Mouse (Mus musculus) myocyte (in vitro differentiated cells): Measurements from ENCODE around the gene Ptbp1. TPM values are rescaled to one million over a fixed set of nuclear protein-coding genes. Genes with fewer than 3 reads are reported as not detected.
"Not testable (repeated sequence)": the region's sequence is repeated elsewhere in the genome, so short reads cannot be mapped to it uniquely, and the experiment has no call there.

Source experiments
- H3K27me3 ChIP-seq: one replicate; pipeline ENCODE4 v1.6.1; 2011; ENCODE audit not compliant: control insufficient read depth, insufficient read depth, insufficient read length
- H3K36me3 ChIP-seq: one replicate; pipeline ENCODE4 v1.6.1; 2011; ENCODE audit not compliant: control insufficient read depth, insufficient read depth
- H3K4me2 ChIP-seq: one replicate; pipeline ENCODE4 v1.6.1; 2011; ENCODE audit warnings: low read depth, control low read depth
- H3K4me3 ChIP-seq: one replicate; pipeline ENCODE4 v1.5.1; 2011; ENCODE audit warnings: mild to moderate bottlenecking, control low read depth, moderate library complexity
- H3K79me2 ChIP-seq: one replicate; pipeline ENCODE4 v1.6.1; 2011; ENCODE audit not compliant: control insufficient read depth, insufficient read depth
- H3ac ChIP-seq: one replicate; pipeline ENCODE4 v1.6.1; 2011; ENCODE audit not compliant: control insufficient read depth, insufficient read length
- CEBPB ChIP-seq: IDR thresholded peaks from 2 replicates; pipeline ENCODE4 v1.6.1; 2011; ENCODE audit warnings: mild to moderate bottlenecking, moderate library complexity; ENCODE audit not compliant: poor library complexity, insufficient read depth, severe bottlenecking
- E2F4 ChIP-seq: IDR thresholded peaks from one replicate; pipeline ENCODE4 v1.6.1; 2011; ENCODE audit warnings: mild to moderate bottlenecking, control low read depth, moderate library complexity; ENCODE audit not compliant: insufficient read depth
- MAX ChIP-seq: IDR thresholded peaks from one replicate; pipeline ENCODE4 v1.6.1; 2011; ENCODE audit warnings: low read depth, mild to moderate bottlenecking, control low read depth
- MYOD1 ChIP-seq, 3 experiments: IDR thresholded peaks; one replicate each; pipeline ENCODE4 v1.6.1; 2011; ENCODE audit warnings: control low read depth in 2 of 3, low read depth in 2 of 3, mild to moderate bottlenecking in 2 of 3, moderate library complexity in 1 of 3; ENCODE audit not compliant: insufficient read length in 2 of 3, control insufficient read depth in 1 of 3
- MYOG ChIP-seq, 3 experiments: IDR thresholded peaks; one replicate each; pipeline ENCODE4 v1.6.1; 2011; ENCODE audit warnings: control low read depth in 2 of 3, low read depth in 2 of 3, mild to moderate bottlenecking in 2 of 3; ENCODE audit not compliant: insufficient read length in 2 of 3, control insufficient read depth in 1 of 3, insufficient read depth in 1 of 3
- POLR2A ChIP-seq: IDR thresholded peaks from one replicate; pipeline ENCODE4 v1.6.1; 2011; ENCODE audit warnings: low read depth, mild to moderate bottlenecking, control low read depth, moderate library complexity; ENCODE audit not compliant: insufficient read length
- POLR2AphosphoS2 ChIP-seq: IDR thresholded peaks from one replicate; pipeline ENCODE4 v1.6.1; 2011; ENCODE audit warnings: low read depth, control low read depth; ENCODE audit not compliant: insufficient read length
- REST ChIP-seq: IDR thresholded peaks from one replicate; pipeline ENCODE4 v1.6.1; 2011; ENCODE audit warnings: mild to moderate bottlenecking, control low read depth, moderate library complexity; ENCODE audit not compliant: insufficient read depth, insufficient read length
- SRF ChIP-seq: IDR thresholded peaks from one replicate; pipeline ENCODE4 v1.6.1; 2011; ENCODE audit warnings: low read depth; ENCODE audit not compliant: control insufficient read depth, insufficient read length
- TCF12 ChIP-seq: IDR thresholded peaks from one replicate; pipeline ENCODE4 v1.6.1; 2011; ENCODE audit warnings: mild to moderate bottlenecking, control low read depth; ENCODE audit not compliant: poor library complexity, insufficient read depth, severe bottlenecking
- TCF3 ChIP-seq: IDR thresholded peaks from one replicate; pipeline ENCODE4 v1.6.1; 2011; ENCODE audit warnings: low read depth, control low read depth; ENCODE audit not compliant: insufficient read length
- USF1 ChIP-seq: IDR thresholded peaks from one replicate; pipeline ENCODE4 v1.6.1; 2011; ENCODE audit warnings: low read depth, mild to moderate bottlenecking, control low read depth, moderate library complexity
- polyA plus RNA-seq: library from polyadenylated mRNA; unstranded; fragments of >200 nt; fragmentation: generic; extraction: Trizol; gene quantifications from one replicate; pipeline ENCODE4 v1.2.1, GENCODE M21; 2012; ENCODE audit warnings: missing spikeins

Ptbp1 gene
- polyA plus RNA-seq, 1 experiment = 158 TPM

- H3K4me2 ChIP-seq = peak overlapping the region; percentile 0
- H3K4me3 ChIP-seq = no peak overlapping the region
- no peak for TF ChIP-seq REST
- TF ChIP-seq E2F4 = no peak
- no peak for TF ChIP-seq POLR2A
- no peak for TF ChIP-seq POLR2AphosphoS2
- TF ChIP-seq USF1 = no peak
- no peak for TF ChIP-seq TCF12
- TF ChIP-seq TCF3 = no peak
- no peak for TF ChIP-seq MYOD1 (IDR thresholded peaks at IDR 0.05; ENCODE audit: control insufficient read depth in 1 of 3, insufficient read length in 2 of 3, low read depth in 2 of 3)
- no peak for TF ChIP-seq MAX
- no peak for TF ChIP-seq SRF
- no peak for TF ChIP-seq CEBPB
- TF ChIP-seq MYOG (IDR thresholded peaks at IDR 0.05; ENCODE audit: control insufficient read depth in 1 of 3, insufficient read depth in 1 of 3, insufficient read length in 2 of 3, low read depth in 2 of 3) = no peak
- peaks cover 8% of the 10 kb centered on the region for H3K27me3 ChIP-seq
- no peaks in the 10 kb centered on the region for H3K79me2 ChIP-seq
- H3ac ChIP-seq = no peak overlapping the region
- H3K36me3 ChIP-seq = no peaks in the 10 kb centered on the region
These were observed 30.2 kb downstream of the Ptbp1 start for GRCm38 (mm10) chr10:79884446-79884845.

GRCm38 (mm10) chr10:79884938-79885337 lies 30.7 kb downstream of the Ptbp1 start:
- not testable (repeated sequence) for H3K4me3 ChIP-seq, H3K4me2 ChIP-seq, H3K79me2 ChIP-seq, H3K36me3 ChIP-seq, H3K27me3 ChIP-seq, H3ac ChIP-seq

- Histone ChIP-seq H3ac (no peak within 1 kb of the TSS), H3K4me2 (no peak within 1 kb of the TSS), H3K27me3 (peaks cover 19% of the 10 kb centered on the region), H3K36me3 (no peaks in the 10 kb centered on the region), H3K4me3 (no peak within 1 kb of the TSS), H3K79me2 (no peaks in the 10 kb centered on the region)
- TF ChIP-seq CEBPB = no peak
- no peak for TF ChIP-seq MYOG (IDR thresholded peaks at IDR 0.05; ENCODE audit: control insufficient read depth in 1 of 3, insufficient read depth in 1 of 3, insufficient read length in 2 of 3, low read depth in 2 of 3)
- TF ChIP-seq E2F4 = no peak
- no peak for TF ChIP-seq TCF12
- no peak for TF ChIP-seq POLR2A
- TF ChIP-seq REST = no peak
- no peak for TF ChIP-seq USF1
- TF ChIP-seq POLR2AphosphoS2 = no peak
These were observed 31.8 kb downstream of the Ptbp1 start, which contains the start of gene Elane for GRCm38 (mm10) chr10:79886054-79886453. Gene Elane, plus strand, starts transcription at chr10:79886247.

GRCm38 (mm10) chr10:79886611-79887010 lies 32.4 kb downstream of the Ptbp1 start:
- H3K79me2 ChIP-seq = no peaks in the 10 kb centered on the region
- H3K4me3 ChIP-seq = no peak overlapping the region
- H3K36me3 ChIP-seq = no peaks in the 10 kb centered on the region
- no peak for TF ChIP-seq TCF3
- no peak for TF ChIP-seq USF1
- no peak for TF ChIP-seq REST
- no peak for TF ChIP-seq MYOG (IDR thresholded peaks at IDR 0.05; ENCODE audit: control insufficient read depth in 1 of 3, insufficient read depth in 1 of 3, insufficient read length in 2 of 3, low read depth in 2 of 3)
- no peak for TF ChIP-seq POLR2A
- no peak for TF ChIP-seq E2F4
- no peak for TF ChIP-seq MAX
- no peak for TF ChIP-seq CEBPB
- no peak for TF ChIP-seq SRF
- no peak for TF ChIP-seq POLR2AphosphoS2
- no peak for TF ChIP-seq MYOD1 (IDR thresholded peaks at IDR 0.05; ENCODE audit: control insufficient read depth in 1 of 3, insufficient read length in 2 of 3, low read depth in 2 of 3)
- no peak for TF ChIP-seq TCF12
- peaks cover 19% of the 10 kb centered on the region for H3K27me3 ChIP-seq
- no peak overlapping the region for H3K4me2 ChIP-seq
- no peak overlapping the region for H3ac ChIP-seq

- peaks cover 19% of the 10 kb centered on the region for H3K27me3 ChIP-seq
- no peak overlapping the region for H3K4me3 ChIP-seq
- no peak overlapping the region for H3K4me2 ChIP-seq
- no peak overlapping the region for H3ac ChIP-seq
- no peak for TF ChIP-seq SRF
- TF ChIP-seq POLR2AphosphoS2 = no peak
- no peaks in the 10 kb centered on the region for H3K36me3 ChIP-seq
- H3K79me2 ChIP-seq = no peaks in the 10 kb centered on the region
These were observed 35.2 kb downstream of the Ptbp1 start for GRCm38 (mm10) chr10:79889386-79889785.
